Mouse (Mus musculus) gastrocnemius, postnatal 10 days (tissue): ENCODE measurements around the gene Gadd45gip1. TPM values are rescaled to one million over a fixed set of nuclear protein-coding genes. Genes with fewer than 3 reads are reported as not detected.

Experiments
- DNase-seq: peaks from one replicate; pipeline ENCODE4 v3.0.0; 2021; ENCODE audit warnings: mixed read lengths
- long read RNA-seq, 2 experiments: library from polyadenylated mRNA; stranded (forward); transcript quantifications; one replicate each; pipeline ENCODE4 v2.0.0; 2021
- total RNA-seq, 2 experiments: library from RNA; stranded (reverse); gene quantifications; 2 replicates each; pipeline ENCODE4 v1.2.3; 2021

Gadd45gip1 gene
- 10 to 100 TPM; 30.3 to 33.4 TPM for total RNA-seq
- long read RNA-seq, experiment 1, transcript Gadd45gip1-201 (2 exons, 2,494 nt), result major isoform, 49 of 108 reads
- long read RNA-seq, experiment 1, partial matches to known transcripts, result 0 of 108 reads
- long read RNA-seq, experiment 1, other reads (novel, unspliced or antisense), result 59 of 108 reads
- long read RNA-seq, experiment 2, transcript Gadd45gip1-201 (2 exons, 2,494 nt), result major isoform, 41 of 87 reads
- long read RNA-seq, experiment 2, partial matches to known transcripts, result 0 of 87 reads
- long read RNA-seq, experiment 2, other reads (novel, unspliced or antisense), result 46 of 87 reads

DNA sequence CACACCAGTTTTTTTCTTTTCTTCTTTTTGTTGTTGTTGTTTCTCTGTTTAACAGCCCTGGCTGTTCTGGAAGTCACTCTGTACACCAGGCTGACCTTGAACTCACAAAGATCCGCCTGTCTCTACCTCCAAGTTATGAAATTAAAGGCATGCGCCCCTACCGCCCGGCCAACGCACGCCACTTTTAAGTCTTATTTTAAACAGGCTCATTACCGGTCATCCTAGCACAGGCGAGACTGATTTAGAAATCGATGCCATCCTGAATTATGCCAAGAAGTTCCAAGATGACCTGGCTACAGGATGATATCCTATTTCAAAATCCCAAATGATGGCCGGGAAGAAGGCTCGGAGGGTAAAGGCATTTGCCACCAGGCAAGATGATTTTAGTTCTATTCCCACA lies at the start of gene Gadd45gip1:
TSS of gene Gadd45gip1 (plus strand) at position 33 of the 400 bp plus-strand sequence.
- DNase-seq, result no peak

DNA sequence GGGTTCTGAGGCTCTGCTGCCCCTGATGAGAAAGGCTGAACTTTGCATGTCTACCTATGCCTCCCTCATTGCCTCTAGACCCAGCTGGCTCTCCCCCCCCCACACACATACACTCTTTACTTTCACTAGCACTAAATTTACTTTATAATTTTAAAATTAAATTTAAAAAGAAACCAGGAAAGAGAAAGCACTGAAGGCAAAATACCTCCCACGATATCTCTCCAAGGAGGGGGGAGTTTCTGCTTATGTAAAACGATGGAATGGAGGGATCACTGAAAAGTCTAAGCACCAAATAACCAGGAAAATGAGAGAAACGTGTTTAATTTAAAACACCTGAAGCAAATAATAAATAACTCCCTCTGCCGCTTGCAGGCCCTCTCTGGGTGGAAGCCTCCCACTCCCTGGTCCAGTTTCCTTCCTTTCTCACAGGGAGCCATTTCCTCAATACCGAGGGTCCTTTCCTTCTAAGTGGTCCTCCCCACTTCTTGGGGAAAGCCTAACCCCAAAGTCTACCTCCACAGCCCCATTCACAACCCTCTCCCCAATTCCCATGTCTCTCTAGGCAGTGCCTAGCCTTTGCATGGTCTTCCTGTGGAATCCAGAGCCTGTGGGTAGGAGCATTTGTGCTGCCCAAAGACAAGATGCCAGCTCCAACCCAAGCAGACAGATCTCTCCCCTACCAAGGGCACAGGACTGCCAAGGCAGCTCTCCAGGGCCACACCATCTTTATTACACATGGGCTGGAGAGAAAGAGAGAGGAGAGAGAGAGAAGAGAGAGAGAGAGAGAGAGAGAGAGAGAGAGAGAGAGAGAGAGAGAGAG lies 49.4 kb upstream of the Gadd45gip1 start:
- no peak for DNase-seq

DNA sequence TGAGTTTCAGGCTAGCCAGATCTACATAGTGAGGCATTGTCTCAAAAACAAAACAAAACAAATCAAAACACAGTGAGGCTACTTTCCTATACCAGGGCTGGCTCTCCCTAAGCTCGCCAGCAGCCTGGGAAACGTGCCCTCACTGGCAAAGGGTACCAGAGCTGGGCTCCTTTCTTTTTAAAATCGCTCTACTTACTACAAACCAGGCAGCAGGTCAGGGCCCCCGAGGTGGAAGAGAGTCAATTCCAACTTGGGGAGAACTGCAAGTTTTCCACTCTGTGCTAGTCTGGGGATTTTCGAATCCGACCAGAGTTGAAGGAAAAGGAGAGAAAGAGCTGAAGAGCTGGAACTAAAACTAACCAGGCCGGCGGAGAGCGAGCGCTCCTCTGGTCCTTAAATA lies 48.6 kb upstream of the Gadd45gip1 start:
- DNase-seq, result peak; percentile 55

DNA sequence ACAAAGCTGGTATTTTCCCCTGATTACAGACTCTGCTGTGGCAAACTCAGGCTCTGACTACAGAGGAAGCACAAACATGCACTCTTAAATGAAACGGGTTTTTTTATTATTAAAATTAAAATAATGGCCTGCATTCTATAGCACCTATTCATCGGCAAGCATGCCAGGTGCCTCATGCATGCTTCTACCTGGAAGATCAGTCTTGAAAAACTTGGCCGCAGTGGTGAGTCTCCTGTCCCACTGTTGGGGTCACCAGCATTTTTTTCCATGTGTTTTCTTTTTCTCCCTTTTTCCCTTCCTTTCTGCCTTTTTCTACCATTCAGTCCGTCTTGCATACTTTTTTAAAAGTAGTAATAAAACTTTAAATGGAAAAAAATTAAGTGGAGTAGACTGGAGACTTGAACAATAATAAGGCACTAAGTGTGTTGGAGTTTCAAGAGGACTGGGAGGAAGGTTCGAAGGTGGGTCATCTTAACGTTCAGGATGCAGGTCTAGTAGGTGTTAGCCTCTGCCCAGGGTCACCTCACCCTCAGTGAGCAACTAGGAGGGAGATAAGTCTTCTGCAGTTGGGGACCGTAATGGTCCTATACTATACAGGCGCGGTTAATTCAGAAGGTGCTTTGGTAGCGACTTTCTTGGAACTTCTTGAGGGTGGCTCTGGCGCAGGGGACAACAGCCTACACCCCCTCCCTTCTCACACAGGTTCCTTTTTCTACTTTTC lies 48.0 kb upstream of the Gadd45gip1 start:
- DNase-seq, result no peak

DNA sequence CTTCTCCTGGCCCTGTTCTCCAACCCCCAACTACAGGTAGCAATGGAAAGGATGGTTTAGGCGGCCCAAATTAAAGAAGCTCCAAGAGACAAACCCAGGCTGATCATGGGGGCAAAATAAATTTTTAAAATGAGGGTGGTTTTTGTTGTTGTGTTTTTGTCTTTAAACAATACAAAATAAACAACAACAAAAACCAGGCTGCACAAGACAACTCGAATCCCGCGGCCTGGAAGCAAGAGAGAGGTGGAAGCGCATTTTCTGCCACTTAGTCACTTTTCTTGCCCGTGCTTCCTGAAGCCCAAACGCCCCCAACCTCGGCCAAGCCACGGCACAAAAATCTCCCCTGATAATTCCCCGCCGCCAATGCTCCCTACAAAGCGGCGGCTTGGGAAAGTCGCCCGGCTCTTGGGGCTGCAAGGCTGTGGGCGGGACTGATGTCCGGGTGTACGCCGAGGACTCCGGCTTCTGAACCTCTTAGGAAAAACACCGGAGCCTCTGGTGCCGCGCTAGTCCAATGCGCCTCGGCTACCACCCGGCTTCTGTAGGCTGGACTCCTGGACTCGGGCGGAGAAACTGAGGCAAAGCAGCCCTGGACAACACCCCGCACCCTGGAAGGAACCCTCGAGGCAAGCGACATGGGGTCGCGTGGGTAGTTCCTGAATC lies 47.3 kb upstream of the Gadd45gip1 start:
- peak; percentile 63 for DNase-seq

DNA sequence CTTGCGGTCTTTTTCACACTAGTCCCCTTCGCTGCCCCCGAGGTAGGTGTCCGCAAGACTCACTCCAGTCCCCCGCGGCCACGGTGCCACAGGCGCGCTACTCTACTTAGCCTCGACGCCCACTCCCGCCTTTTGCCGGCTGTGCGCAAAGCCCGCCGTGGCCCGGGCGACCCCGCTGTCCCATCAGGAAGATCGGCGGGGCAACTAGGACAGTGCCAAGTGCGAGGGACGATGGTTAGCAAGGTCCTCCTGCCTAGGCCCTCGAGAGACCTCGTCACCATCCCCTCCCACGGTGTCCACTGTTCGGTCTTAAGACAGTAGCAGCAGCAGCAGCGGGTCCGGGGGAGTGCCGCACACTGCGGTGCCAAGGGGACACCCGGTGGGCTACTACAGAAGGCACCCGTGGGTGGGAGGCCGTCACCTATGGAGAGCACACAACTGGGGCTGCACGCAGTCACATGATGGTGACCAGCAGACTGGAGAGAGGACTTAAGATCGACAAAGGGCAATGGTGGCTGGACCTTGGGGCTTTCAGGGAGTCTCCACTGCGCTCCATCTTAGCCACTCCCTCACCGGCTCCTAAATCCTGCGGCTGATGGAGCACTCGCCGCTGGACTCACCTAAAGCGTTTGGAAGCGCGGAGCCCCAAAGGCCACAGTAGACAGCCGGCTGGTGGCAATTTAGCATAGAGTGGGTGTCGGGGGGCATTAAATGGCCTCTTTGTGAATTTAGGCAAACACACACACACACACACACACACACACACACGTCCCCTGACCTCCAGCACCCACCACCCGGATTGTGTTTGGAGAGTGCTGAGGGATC lies 46.4 kb upstream of the Gadd45gip1 start:
- no peak for DNase-seq

DNA sequence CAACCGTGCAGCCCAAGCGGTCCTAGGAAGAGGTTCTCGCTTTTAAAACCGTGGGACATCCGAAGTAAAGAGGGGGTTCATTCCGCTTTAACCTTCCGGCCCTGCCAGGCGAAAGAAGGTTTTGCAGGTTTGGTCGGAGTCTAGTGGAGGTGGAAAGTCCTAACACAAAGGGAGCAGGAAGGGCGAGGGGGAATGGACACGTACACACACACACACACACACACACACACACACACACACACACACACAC lies 45.9 kb upstream of the Gadd45gip1 start:
- no peak for DNase-seq

DNA sequence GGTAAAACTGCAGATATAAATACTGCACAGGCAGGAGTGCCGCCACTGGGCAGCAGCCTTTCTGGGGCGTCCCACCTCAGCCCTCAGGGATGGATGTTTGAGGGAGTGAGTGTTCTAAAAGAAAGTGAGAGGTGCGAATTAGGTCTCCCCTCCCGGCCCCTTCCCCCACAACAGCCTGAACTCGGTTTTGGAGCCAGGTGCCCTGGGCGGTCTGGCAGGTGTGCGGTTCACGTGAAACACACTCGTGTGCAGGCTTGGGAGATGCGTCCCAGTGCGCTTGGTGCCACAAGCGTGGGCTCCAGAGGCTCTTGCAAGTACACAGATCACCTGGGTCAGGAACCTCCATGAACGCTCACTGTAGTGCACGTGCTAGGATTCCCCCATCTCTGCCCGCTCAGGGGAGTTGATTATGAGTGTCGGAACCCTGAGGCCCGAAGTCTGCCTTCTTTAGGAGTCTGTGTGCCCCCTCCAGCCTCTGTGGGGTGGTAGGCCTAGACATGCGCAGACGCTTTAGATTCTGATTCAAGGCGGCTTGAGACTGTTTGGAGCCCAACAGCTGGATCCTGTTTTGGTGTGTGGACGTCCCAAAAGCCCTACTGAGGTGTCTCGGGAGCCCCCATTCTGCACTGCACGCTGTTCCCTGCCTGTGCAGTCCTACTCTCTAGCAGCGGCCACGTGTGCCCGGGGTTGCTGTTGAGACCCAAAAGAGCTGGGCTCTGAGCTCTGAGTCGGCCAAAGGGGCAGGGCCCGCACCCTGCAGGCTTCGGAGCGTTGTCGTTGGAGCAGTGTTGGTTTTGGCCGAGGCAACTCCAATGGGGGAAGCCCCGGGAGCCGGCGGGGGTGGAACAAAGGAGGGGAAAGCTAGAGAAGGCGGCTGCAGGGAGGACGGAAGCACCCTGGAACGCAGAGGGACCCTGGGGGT lies 45.3 kb upstream of the Gadd45gip1 start:
- peak; percentile 74 for DNase-seq

DNA sequence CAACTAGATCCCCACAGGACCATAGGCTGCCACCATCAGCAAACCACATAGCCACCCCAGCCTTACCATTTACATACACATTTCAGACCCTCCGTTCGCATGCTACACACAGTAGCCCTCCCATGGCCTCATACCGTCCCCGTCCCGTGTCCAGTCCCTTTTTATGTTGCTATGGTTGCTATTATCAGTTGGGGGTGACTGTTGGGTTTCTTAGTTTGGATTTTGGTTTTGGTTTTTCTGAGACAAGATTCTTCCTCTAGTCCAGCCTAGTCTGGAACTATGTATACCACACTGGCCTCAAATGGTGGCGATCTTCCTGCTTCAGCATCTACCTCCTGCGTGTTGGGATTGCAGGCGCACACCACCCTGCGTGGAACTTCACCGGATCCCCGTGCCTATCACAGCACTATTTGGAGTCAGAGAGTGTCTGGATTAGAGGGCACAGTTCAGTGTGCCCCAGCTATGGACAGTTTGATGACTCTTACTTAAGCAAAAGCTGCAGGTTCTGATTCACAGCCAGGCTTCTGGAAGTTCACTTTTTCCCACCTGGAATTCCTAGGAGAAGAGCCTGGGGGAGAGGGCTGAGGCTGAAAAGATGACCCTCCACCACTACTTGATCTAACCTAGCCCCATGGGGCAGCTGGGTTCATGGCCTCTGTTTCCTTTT lies 44.4 kb upstream of the Gadd45gip1 start:
- DNase-seq, result no peak

DNA sequence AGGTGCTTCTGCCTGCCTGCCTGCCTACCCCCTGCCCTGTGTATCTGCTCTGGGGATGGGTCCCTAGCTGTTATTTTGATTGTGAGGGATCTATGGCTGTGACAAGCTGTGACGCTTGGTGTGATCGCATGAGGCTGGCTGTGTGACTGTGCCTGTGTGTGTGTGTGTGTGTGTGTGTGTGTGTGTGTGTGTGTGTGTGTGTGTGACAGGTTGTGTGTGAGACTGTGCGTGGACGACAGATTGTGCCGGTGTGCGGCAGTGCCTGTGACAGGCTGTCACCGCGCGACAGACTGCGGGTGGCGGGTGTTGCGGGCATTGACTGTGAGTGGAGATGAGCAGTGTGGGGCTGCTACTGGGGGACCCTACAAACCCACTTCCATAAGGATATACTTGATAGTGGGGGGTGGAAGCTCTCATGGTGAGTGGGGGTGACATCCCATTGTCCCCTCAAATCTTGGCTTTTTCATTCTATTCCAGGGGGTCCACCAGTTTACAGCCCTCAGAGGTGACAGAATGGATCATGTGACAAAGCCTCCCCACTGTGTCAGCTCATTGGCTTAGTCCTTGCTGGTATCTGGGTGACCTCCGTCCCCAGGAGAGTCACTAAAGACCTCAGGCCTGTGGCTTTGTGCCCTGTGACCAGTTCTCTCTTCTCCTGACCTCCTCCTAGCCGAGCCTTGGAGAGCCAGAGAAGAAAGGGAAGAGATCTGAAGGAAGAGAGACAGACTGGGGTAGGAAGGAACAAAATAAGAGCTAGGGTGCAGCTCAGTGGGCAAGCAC lies 43.6 kb upstream of the Gadd45gip1 start:
- DNase-seq, result no peak

DNA sequence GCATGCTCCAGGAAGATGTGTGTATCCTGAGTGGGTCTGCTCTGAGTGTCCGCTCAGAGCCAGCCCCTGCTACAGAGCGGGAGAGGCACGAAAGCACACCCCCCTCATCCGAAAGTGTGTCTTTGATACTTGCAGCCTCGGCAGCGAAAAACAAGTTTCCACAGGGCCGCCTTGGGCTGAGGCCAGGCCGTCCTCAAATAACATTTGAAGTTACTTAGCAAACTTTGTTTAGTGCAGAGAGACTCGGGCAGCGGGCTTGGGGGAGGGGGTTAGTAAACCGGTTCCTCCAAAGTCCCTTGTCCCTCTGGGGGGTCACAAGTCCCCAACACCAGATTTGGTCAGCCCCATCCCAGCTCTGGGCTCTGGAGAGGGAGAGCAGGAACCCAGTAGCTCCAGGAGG lies 42.4 kb upstream of the Gadd45gip1 start:
- peak; percentile 88 for DNase-seq

DNA sequence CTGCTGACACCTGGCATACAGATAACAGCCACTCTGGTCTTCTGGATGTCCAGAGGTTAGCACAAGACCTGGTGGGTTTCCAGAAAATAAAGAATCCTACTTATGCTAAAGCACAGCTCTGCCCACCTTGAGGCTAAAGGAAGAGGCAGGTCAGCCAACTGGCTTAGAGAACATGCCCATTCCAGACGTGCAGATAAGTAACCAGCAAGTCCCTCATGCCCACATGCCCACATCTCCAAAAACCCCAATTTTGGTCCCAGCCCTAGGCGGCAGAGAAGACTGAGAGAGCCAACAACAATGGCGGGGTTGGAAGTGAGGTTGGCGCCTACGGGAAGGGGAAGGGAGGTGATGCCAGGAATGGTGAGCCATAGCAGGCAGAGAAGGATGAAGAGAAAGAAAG lies 42.0 kb upstream of the Gadd45gip1 start:
- no peak for DNase-seq

DNA sequence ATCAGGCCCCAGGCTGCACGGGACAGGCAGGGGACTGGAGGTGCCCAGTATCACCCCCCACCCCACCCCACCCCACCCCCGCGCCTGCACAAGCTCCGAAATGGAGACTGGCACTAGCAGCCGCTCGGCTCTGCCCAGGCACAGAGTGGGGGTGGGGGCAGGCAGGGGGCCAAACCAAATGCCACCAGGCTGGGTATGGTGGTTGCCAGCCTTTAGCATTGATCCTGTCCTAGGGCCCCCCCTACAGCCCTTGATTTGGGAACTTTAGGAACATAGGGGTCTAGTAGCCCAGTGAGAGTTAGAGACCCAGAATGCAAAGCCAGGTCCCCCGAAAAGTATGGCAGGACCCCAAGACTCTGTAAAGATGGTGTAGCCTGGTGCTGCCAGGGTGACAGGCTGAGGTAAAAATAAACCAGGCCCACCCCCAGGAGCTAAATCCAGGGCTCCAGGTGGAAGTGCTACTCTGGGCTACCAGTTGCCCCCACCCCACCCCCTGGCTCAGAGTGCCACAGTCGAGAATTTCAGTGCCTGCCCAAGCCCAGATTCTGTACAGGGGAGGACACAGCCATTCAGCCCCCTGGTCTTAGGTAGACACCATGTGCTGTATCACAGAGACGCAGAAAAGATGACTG lies 41.4 kb upstream of the Gadd45gip1 start:
- DNase-seq, result peak; percentile 81

DNA sequence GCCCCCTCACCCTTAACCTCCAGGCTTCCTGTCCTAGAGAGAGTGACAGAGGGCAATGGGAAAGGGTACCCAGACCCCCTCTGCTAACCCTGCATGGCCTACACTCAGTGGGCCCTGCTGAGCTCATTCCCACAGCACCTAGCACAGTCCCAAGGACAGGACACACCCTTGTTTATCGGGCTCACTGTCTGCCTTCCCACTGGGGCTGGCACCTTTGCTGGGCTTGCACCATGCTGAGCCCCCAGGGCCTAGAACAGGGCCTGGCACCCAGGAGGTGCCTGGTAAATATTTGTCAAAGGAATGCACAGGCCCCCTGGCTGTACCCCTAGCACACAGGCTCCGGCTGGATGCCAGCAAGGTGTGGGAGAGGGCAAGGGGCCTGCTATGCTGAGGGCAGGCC lies 40.8 kb upstream of the Gadd45gip1 start:
- no peak for DNase-seq

DNA sequence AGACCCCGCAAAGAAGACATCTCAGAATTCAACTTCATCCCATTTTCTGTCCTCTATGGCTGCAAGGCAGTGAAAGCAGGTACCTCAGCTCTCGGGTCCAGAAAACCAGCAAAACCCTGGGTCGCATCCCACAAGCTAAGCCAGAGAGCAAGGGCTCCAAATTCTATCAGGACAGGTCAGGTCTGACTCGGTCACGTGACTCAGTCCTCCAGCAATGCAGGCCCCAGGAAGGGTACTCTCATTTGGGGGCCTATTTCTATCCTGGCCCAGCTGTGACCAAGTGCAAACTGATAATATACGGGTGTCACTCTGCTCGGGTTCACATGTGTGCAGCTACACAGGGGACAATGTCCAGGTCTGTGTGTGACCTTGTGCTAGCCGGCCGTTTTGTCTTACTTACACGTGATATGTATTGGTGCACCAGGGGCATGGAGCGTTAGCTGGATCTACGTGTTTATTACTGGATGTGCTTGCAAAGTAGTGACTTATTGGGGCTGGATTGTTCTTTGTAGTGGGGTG lies 38.8 kb upstream of the Gadd45gip1 start:
- DNase-seq, result no peak

DNA sequence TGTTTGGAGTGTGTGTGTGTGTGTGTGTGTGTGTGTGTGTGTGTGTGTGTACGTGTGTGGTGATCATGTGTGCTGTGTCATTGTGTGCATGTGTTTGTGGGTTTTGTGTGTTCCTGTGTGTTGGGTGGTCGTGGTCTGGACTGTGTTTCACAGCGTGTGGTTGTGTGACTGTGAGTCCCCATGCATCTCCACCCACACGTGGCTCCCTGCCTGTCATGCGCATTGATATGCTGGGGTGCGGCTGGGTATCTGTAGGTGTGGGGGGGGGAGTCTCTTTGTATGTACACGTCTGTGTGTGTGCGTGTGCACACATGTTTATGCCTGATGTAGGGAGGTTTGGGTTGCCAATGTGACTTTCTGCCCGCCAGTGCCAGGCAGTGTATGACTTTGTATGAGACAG lies 38.2 kb upstream of the Gadd45gip1 start:
- no peak for DNase-seq

DNA sequence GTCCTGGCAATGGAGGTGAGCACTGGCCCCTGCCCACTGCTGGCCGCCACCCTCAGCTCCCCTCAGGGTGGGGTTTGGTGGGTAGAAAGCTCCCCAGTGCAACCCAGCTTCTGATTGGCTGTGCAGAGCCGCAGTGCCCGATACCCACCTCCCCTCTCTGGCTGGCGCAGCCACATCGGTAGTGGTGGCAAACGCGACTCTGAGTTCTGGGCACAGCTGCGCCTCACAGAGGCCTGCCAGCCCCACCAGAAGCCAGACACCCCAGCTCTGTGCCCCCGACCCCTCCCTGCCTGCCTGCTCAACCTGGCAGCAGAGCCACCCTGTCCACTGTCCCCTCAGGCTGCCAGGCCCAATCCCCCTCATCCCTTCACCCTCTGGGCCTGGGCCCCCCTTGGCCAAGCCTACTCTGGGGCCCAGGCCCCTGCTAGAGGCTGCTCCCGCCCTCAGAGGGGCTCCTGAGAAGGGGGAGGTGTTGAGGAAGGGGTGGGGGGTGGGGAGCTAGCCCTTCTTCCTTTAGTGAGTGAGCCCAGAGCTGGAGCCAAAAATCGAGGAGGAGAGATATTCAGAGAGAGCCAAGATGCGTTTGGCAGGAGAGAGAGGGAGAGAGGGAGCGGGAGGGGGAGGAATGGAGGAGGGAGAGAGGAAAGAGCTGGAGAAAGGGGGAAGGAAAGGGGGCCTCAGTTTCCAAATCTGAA lies 37.4 kb upstream of the Gadd45gip1 start:
- DNase-seq, result peak; percentile 60

DNA sequence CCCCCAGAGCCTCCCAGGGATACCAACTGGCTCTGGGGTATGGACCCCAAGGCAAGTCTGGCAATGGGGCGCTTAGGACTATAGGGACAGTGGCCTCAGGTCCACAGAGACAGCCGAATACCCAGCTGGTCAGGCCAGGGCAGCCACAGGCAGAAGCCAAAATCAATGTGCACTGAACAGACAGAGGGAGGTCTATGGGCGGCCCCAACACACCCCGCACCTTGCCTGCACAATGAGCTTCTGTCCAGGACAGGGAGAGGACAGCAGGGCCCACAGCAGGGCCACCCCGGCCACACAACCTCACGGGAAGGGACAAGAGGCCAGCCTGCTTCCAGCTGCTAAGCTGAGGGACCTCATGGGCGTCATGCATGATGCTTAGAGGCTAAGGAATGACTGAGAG lies 36.8 kb upstream of the Gadd45gip1 start:
- DNase-seq, result peak; percentile 47
